Mouse (Mus musculus): ENCODE measurements around the gene Prkar1a. TPM values are rescaled to one million over a fixed set of nuclear protein-coding genes. Genes with fewer than 3 reads are reported as not detected.

Gene Prkar1a
- polyA plus RNA-seq, 1 experiment = 164 TPM

DNA sequence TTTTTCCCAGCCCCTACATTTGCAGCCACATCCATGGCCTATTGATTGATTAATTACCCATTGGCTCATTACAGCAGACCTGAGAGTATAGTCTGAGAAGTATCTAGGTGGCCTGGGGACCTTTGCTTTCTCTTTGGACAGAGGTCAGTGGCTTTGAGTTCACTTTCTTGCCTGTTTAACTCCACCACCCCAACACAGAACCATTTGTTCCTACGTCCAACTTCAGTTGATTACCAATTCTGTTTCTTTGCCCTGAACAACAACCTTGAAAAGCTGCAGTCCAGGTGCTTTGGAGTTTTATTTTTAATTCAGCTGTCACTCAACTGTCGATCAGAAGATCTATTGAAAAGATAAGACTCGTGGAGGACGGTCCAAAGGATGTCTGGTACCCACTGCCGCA is 60.3 kb downstream of the Prkar1a start:
- TF ChIP-seq CTCF (IDR thresholded peaks at IDR 0.05; ENCODE audit: low read depth, low read length) = no peak
- TF ChIP-seq POLR2A (IDR thresholded peaks at IDR 0.05; ENCODE audit: borderline replicate concordance, low read depth, low read length) = no peak
- Histone ChIP-seq H3K4me1 (ENCODE audit: control insufficient read depth, insufficient read depth, low read length) (peaks cover 18% of the 10 kb centered on the region), H3K27ac (ENCODE audit: insufficient read depth, low read depth, low read length) (no peak overlapping the region), H3K4me3 (ENCODE audit: insufficient read depth, low read length) (no peak overlapping the region)

- Histone ChIP-seq H3K27ac (ENCODE audit: insufficient read depth, low read depth, low read length) (no peak overlapping the region), H3K4me1 (ENCODE audit: control insufficient read depth, insufficient read depth, low read length) (no peaks in the 10 kb centered on the region)
Measured at GRCm38 (mm10) chr11:109714341-109715247, 65.4 kb downstream of the Prkar1a start.

DNA sequence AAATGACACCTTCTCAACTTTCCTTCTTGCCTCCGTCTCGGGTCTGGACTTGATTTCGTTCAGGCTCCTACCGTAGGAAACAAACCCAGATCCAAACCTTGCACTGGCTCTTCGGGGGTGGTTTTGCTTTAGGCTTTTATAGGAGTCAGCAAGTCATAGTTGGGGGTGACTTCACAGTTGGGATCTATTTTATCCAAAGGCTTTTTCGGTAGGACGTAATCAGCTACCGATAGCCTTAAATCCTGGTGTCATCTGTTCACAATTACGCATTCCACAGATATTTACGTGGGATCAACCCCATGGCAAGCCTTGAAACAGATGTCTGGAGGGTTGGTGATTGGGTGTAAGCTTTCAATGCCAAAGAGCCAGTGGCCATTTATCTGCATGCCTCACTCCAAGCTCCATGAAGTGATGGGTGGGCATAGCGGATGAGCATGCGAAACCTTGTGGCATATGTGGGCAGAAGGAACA is 66.1 kb downstream of the Prkar1a start:
- Histone ChIP-seq H3K4me1 (ENCODE audit: control insufficient read depth, insufficient read depth, low read length) (no peaks in the 10 kb centered on the region), H3K4me3 (ENCODE audit: insufficient read depth, low read length) (no peak overlapping the region), H3K27ac (ENCODE audit: insufficient read depth, low read depth, low read length) (no peak overlapping the region)
- TF ChIP-seq POLR2A (IDR thresholded peaks at IDR 0.05; ENCODE audit: borderline replicate concordance, low read depth, low read length) (no peak), CTCF (IDR thresholded peaks at IDR 0.05; ENCODE audit: low read depth, low read length) (no peak)

More at GRCm38 (mm10) chr11:109714341-109715247, 65.4 kb downstream of the Prkar1a start:
- no peak overlapping the region for H3K4me3 ChIP-seq (ENCODE audit: insufficient read depth, low read length)
- TF ChIP-seq POLR2A (IDR thresholded peaks at IDR 0.05; ENCODE audit: borderline replicate concordance, low read depth, low read length) (no peak), CTCF (IDR thresholded peaks at IDR 0.05; ENCODE audit: low read depth, low read length) (no peak)

GRCm38 (mm10) chr11:109716981-109717380 is 67.8 kb downstream of the Prkar1a start:
- no peak for TF ChIP-seq CTCF (IDR thresholded peaks at IDR 0.05; ENCODE audit: low read depth, low read length)
- TF ChIP-seq POLR2A (IDR thresholded peaks at IDR 0.05; ENCODE audit: borderline replicate concordance, low read depth, low read length) = no peak
- H3K27ac ChIP-seq (ENCODE audit: insufficient read depth, low read depth, low read length) = no peak overlapping the region
- no peak overlapping the region for H3K4me3 ChIP-seq (ENCODE audit: insufficient read depth, low read length)
- no peaks in the 10 kb centered on the region for H3K4me1 ChIP-seq (ENCODE audit: control insufficient read depth, insufficient read depth, low read length)

GRCm38 (mm10) chr11:109717448-109717847 is 68.2 kb downstream of the Prkar1a start:
- Histone ChIP-seq H3K27ac (ENCODE audit: insufficient read depth, low read depth, low read length) (no peak overlapping the region), H3K4me1 (ENCODE audit: control insufficient read depth, insufficient read depth, low read length) (peaks cover 3% of the 10 kb centered on the region), H3K4me3 (ENCODE audit: insufficient read depth, low read length) (no peak overlapping the region)
- TF ChIP-seq CTCF (IDR thresholded peaks at IDR 0.05; ENCODE audit: low read depth, low read length) (no peak), POLR2A (IDR thresholded peaks at IDR 0.05; ENCODE audit: borderline replicate concordance, low read depth, low read length) (no peak)

GRCm38 (mm10) chr11:109717966-109718895 is 69.0 kb downstream of the Prkar1a start:
- Histone ChIP-seq H3K4me3 (ENCODE audit: insufficient read depth, low read length) (no peak overlapping the region), H3K4me1 (ENCODE audit: control insufficient read depth, insufficient read depth, low read length) (peaks cover 8% of the 10 kb centered on the region), H3K27ac (ENCODE audit: insufficient read depth, low read depth, low read length) (no peak overlapping the region)
- TF ChIP-seq POLR2A (IDR thresholded peaks at IDR 0.05; ENCODE audit: borderline replicate concordance, low read depth, low read length) (no peak), CTCF (IDR thresholded peaks at IDR 0.05; ENCODE audit: low read depth, low read length) (no peak)

Other genes with a start within 250 kb of the Prkar1a start
- 0.40 and 0.49 TPM in 2 replicates for gene 9930022D16Rik, start 235.5 kb upstream of the Prkar1a start, polyA plus RNA-seq (2012; ENCODE audit: insufficient read depth, insufficient read length, missing spikeins)
- gene Amz2, start 223.5 kb upstream of the Prkar1a start, polyA plus RNA-seq (2012; ENCODE audit: insufficient read depth, insufficient read length, missing spikeins) = 32.5 and 35.5 TPM in 2 replicates
- 3.7 and 4.4 TPM in 2 replicates for gene Arsg, start 176.0 kb upstream of the Prkar1a start, polyA plus RNA-seq (2012; ENCODE audit: insufficient read depth, insufficient read length, missing spikeins)
- gene Slc16a6, start 175.8 kb upstream of the Prkar1a start, polyA plus RNA-seq (2012; ENCODE audit: insufficient read depth, insufficient read length, missing spikeins) = 32.6 and 38.7 TPM in 2 replicates
- gene Wipi1, start 37.4 kb upstream of the Prkar1a start, polyA plus RNA-seq (2012; ENCODE audit: insufficient read depth, insufficient read length, missing spikeins) = 17.2 and 21.3 TPM in 2 replicates
- gene Fam20a, start 72.9 kb downstream of the Prkar1a start, polyA plus RNA-seq (2012; ENCODE audit: insufficient read depth, insufficient read length, missing spikeins) = 0.31 and 0.48 TPM in 2 replicates
- gene 1700012B07Rik, start 178.6 kb downstream of the Prkar1a start, polyA plus RNA-seq (2012; ENCODE audit: insufficient read depth, insufficient read length, missing spikeins) = not detected in 2 replicates